Mouse (Mus musculus): ENCODE measurements at regions not wholly inside any gene's neighbourhood (a gene's known extent, or its start where the extent isn't known, plus 50 kb on each side); places are given as distances from the start of the nearest gene placed in this dataset.

DNA sequence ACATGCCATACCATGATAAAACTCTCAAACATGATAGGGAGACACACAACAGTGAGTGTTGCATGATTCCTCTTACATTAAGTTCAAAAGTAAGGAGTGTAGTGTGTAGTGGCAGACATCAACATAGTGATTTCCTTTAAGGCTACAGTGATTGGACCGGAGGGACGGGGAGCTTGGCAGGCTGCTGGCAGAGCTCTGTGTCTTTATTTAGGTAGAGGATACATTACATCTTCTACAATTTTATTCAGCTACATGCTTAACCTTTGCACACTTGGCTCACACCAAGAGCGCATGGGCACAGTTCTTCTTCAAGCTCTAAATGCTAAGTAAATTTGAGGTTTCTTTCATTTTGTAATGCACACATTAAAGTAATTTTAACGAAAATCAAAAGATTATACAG is 194.6 kb upstream of the Pter start:
- TF ChIP-seq CTCF (IDR thresholded peaks at IDR 0.05), result no peak
- TF ChIP-seq EP300 (IDR thresholded peaks at IDR 0.05), result no peak
